Mouse (Mus musculus) CH12.LX (cell line): Measurements from ENCODE around the gene Pick1.

Experiments used
- CTCF ChIP-seq, 2 experiments: IDR thresholded peaks in 1 of 2; conservative IDR thresholded peaks in 1 of 2; 2 replicates each; pipeline ENCODE4 v1.5.1; 2011 to 2012; ENCODE audit warnings: low read depth in 2 of 2, low read length in 2 of 2, improper control_type of control experiment in 1 of 2, inconsistent platforms in 1 of 2, mild to moderate bottlenecking in 1 of 2, moderate library complexity in 1 of 2
- EP300 ChIP-seq: IDR thresholded peaks from 2 replicates; pipeline ENCODE4 v1.6.1; 2011; ENCODE audit warnings: low read length, improper control_type of control experiment
- POLR2A ChIP-seq: IDR thresholded peaks from 2 replicates; pipeline ENCODE4 v1.6.1; 2011; ENCODE audit warnings: low read depth, mild to moderate bottlenecking, improper control_type of control experiment, low read length

GRCm38 (mm10) chr15:79235268-79235667, 6.3 kb downstream of the Pick1 start:
- TF ChIP-seq CTCF (conservative IDR thresholded peaks at IDR 0.05 in 1 of 2, IDR thresholded peaks at IDR 0.05 in 1 of 2; ENCODE audit: low read depth in 2 of 2, low read length in 2 of 2): no peak
- no peak for TF ChIP-seq EP300
- no peak for TF ChIP-seq POLR2A
